Mouse (Mus musculus) MEL (cell line): ENCODE data around the gene Scd3. TPM values are rescaled to one million over a fixed set of nuclear protein-coding genes. Genes with fewer than 3 reads are reported as not detected.

Experiments
- DNase-seq: peaks from one replicate; pipeline ENCODE4 v3.0.0; 2011; ENCODE audit warnings: low read depth, low spot score
- H3K27ac ChIP-seq: 2 replicates; pipeline ENCODE4 v1.5.1; 2012; ENCODE audit warnings: low read depth, mild to moderate bottlenecking, control low read depth, low read length, moderate library complexity; ENCODE audit not compliant: control insufficient read depth
- H3K27me3 ChIP-seq, 2 experiments: fragments of 150-350 bp in 1 of 2; sonication (generic) in 1 of 2; 2 replicates each; pipeline ENCODE4 v1.6.1; 2012; ENCODE audit warnings: low read length in 2 of 2, mild to moderate bottlenecking in 2 of 2, improper control_type of control experiment in 1 of 2, moderate library complexity in 1 of 2; ENCODE audit not compliant: insufficient read depth in 2 of 2, control insufficient read depth in 1 of 2
- H3K36me3 ChIP-seq, 2 experiments: 2 replicates each; pipeline ENCODE4 v1.6.1; 2012 to 2014; ENCODE audit warnings: low read length in 2 of 2, improper control_type of control experiment in 1 of 2, inconsistent platforms in 1 of 2, mild to moderate bottlenecking in 1 of 2; ENCODE audit not compliant: insufficient read depth in 2 of 2, control insufficient read depth in 1 of 2
- H3K4me1 ChIP-seq, 2 experiments: fragments of 150-350 bp in 1 of 2; sonication (generic) in 1 of 2; 2 replicates each; pipeline ENCODE4 v1.6.1; 2012; ENCODE audit warnings: low read length in 2 of 2, improper control_type of control experiment in 1 of 2, mild to moderate bottlenecking in 1 of 2; ENCODE audit not compliant: insufficient read depth in 2 of 2, control insufficient read depth in 1 of 2
- H3K4me3 ChIP-seq, 2 experiments: fragments of 150-350 bp in 1 of 2; sonication (generic) in 1 of 2; 2 replicates each; pipeline ENCODE4 v1.5.1; 2012; ENCODE audit warnings: low read depth in 2 of 2, low read length in 2 of 2, mild to moderate bottlenecking in 2 of 2, moderate library complexity in 2 of 2, control low read depth in 1 of 2, improper control_type of control experiment in 1 of 2; ENCODE audit not compliant: control insufficient read depth in 1 of 2, insufficient read depth in 1 of 2
- H3K79me2 ChIP-seq: 2 replicates; pipeline ENCODE4 v1.6.1; 2012; ENCODE audit warnings: mild to moderate bottlenecking, low read length, moderate library complexity; ENCODE audit not compliant: control insufficient read depth, poor library complexity, insufficient read depth
- H3K9ac ChIP-seq: 2 replicates; pipeline ENCODE4 v1.6.1; 2012; ENCODE audit warnings: low read depth, mild to moderate bottlenecking, control low read depth, low read length, moderate library complexity; ENCODE audit not compliant: control insufficient read depth, poor library complexity, severe bottlenecking
- H3K9me3 ChIP-seq: fragments of 150-350 bp; sonication (generic); replicated peaks from 2 replicates; pipeline ENCODE4 v1.6.1; 2012; ENCODE audit warnings: mild to moderate bottlenecking, low read length, improper control_type of control experiment, moderate library complexity; ENCODE audit not compliant: insufficient read depth
- E2F4 ChIP-seq: IDR thresholded peaks from 2 replicates; pipeline ENCODE4 v1.6.1; 2011; ENCODE audit warnings: low read depth, low read length, improper control_type of control experiment, borderline replicate concordance
- EP300 ChIP-seq, 2 experiments: IDR thresholded peaks; 2 replicates each; pipeline ENCODE4 v1.6.1; 2011; ENCODE audit warnings: improper control_type of control experiment in 2 of 2, low read length in 2 of 2, low read depth in 1 of 2, mild to moderate bottlenecking in 1 of 2
- ETS1 ChIP-seq: IDR thresholded peaks from 2 replicates; pipeline ENCODE4 v1.6.1; 2012; ENCODE audit warnings: low read depth, mild to moderate bottlenecking, inconsistent platforms, low read length, improper control_type of control experiment, moderate library complexity
- GATA1 ChIP-seq: IDR thresholded peaks from 2 replicates; pipeline ENCODE4 v1.6.1; 2011; ENCODE audit warnings: low read depth, low read length, improper control_type of control experiment
- KAT2A ChIP-seq: conservative IDR thresholded peaks from 2 replicates; pipeline ENCODE4 v1.6.1; 2012; ENCODE audit warnings: low read depth, low read length, improper control_type of control experiment, inconsistent platforms
- MAX ChIP-seq: IDR thresholded peaks from 2 replicates; pipeline ENCODE4 v1.6.1; 2011; ENCODE audit warnings: low read length, improper control_type of control experiment
- MAZ ChIP-seq: IDR thresholded peaks from 2 replicates; pipeline ENCODE4 v1.6.1; 2012; ENCODE audit warnings: low read depth, mild to moderate bottlenecking, inconsistent platforms, low read length, improper control_type of control experiment
- MXI1 ChIP-seq: IDR thresholded peaks from 2 replicates; pipeline ENCODE4 v1.6.1; 2011; ENCODE audit warnings: mild to moderate bottlenecking, low read depth, low read length, improper control_type of control experiment
- MYC ChIP-seq: IDR thresholded peaks from 2 replicates; pipeline ENCODE4 v1.6.1; 2011; ENCODE audit warnings: low read depth, mild to moderate bottlenecking, low read length, improper control_type of control experiment, moderate library complexity
- POLR2A ChIP-seq, 2 experiments: IDR thresholded peaks; 2 replicates each; pipeline ENCODE4 v1.6.1; 2011 to 2012; ENCODE audit warnings: low read length in 2 of 2, mild to moderate bottlenecking in 2 of 2, control low read depth in 1 of 2, improper control_type of control experiment in 1 of 2, low read depth in 1 of 2, moderate library complexity in 1 of 2; ENCODE audit not compliant: control insufficient read depth in 1 of 2, insufficient read depth in 1 of 2, poor library complexity in 1 of 2
- RAD21 ChIP-seq: IDR thresholded peaks from 2 replicates; pipeline ENCODE4 v1.6.1; 2011; ENCODE audit warnings: mild to moderate bottlenecking, low read depth, low read length, improper control_type of control experiment
- RCOR1 ChIP-seq: IDR thresholded peaks from 2 replicates; pipeline ENCODE4 v1.6.1; 2012; ENCODE audit warnings: low read depth, mild to moderate bottlenecking, inconsistent platforms, low read length, improper control_type of control experiment
- TBP ChIP-seq: IDR thresholded peaks from 2 replicates; pipeline ENCODE4 v1.8.0; 2011; ENCODE audit warnings: low read depth, low read length, improper control_type of control experiment
- TCF12 ChIP-seq: IDR thresholded peaks from 2 replicates; pipeline ENCODE4 v1.6.1; 2014; ENCODE audit warnings: low read depth, mild to moderate bottlenecking, inconsistent platforms, low read length, improper control_type of control experiment, moderate library complexity
- ZKSCAN1 ChIP-seq: IDR thresholded peaks from 2 replicates; pipeline ENCODE4 v1.6.1; 2012; ENCODE audit warnings: low read depth, mild to moderate bottlenecking, inconsistent platforms, low read length, improper control_type of control experiment, moderate library complexity
- polyA plus RNA-seq, 2 experiments: library from polyadenylated mRNA; stranded (reverse) in 1 of 2; unstranded in 1 of 2; fragments of >175 nt in 1 of 2; fragments of >200 nt in 1 of 2; gene quantifications; 2 replicates each; pipeline versions ENCODE4 v1.2.1 to v1.2.4; 2012; ENCODE audit warnings: low replicate concordance in 2 of 2, low read depth in 1 of 2; ENCODE audit not compliant: insufficient read length in 2 of 2, insufficient read depth in 1 of 2, missing spikeins in 1 of 2
- total RNA-seq: library from RNA; depleted of rRNA; stranded (reverse); fragments of 300-350 nt; gene quantifications from 2 replicates; pipeline ENCODE4 v1.2.3, GENCODE M21; 2012

The Scd3 gene
- total and polyA plus RNA-seq, 3 experiments = 0.65 to 745 (median 0.96) TPM

DNA sequence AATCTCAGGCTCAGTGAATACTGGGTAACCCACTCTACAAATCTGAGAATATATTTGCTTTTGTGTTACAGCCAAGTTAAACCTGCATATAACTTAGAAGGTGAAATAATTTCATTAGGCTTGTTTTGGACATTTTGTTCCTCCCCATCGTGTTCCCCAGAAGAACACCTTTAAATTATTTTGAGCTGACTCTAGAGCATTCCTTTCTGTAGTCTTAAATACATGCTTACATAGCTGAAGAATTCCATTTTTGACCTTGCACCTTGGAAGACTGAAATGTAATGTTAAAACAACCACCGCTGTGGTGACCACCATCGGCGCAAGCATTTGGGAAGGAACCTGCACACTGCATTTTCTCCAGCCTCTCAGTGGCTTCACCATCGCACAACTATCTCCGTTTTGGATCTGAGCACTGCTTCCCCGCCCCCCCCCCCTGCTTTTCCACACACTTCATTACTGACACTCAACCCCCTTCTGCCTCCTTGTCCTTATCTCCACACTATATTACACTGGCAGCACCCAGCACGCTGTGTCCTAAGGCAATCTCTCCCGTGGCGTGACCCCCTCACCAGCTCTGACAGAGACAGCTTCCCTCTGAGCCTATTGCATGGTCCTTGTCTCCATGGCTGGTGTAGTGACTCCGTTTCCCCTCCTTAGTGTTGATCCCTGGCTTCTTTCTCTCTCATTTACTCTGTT, 84.5 kb downstream of the Scd3 start:
- Histone ChIP-seq H3K4me1 (peaks cover 39 to 65% of the 10 kb centered on the region in 2 experiments), H3K79me2 (peaks cover 2% of the 10 kb centered on the region; the same call in 1 of the 2 replicates), H3K9ac (no peak overlapping the region; the same call in 1 of the 2 replicates), H3K9me3 (no peaks in the 10 kb centered on the region), H3K27ac (peak overlapping the region; percentile 5; the same call in 1 of the 2 replicates), H3K4me3 (no peak overlapping the region), H3K36me3 (peaks cover 0 to 55% of the 10 kb centered on the region in 2 experiments; a peak in 2 of 4 replicates), H3K27me3 (no peaks in the 10 kb centered on the region)
- peak; percentile 46 for DNase-seq
- 0 out of 2 replicates have a peak, but pooled peaks have one; percentile 36 for TF ChIP-seq MAZ
- no peak for TF ChIP-seq KAT2A
- TF ChIP-seq ETS1 = peak; percentile 55; the same call in 1 of the 2 replicates
- peak; percentile 55; the same call in 1 of the 2 replicates for TF ChIP-seq RCOR1
- peak; percentile 40; the same call in 1 of the 2 replicates for TF ChIP-seq TCF12
- no peak for TF ChIP-seq ZKSCAN1
- TF ChIP-seq EP300 (IDR thresholded peaks at IDR 0.05; ENCODE audit: low read depth in 1 of 2, low read length in 2 of 2) = peak in 1 of 2 experiments; percentile 52; a peak in 2 of 4 replicates
- peak; percentile 35; the same call in 1 of the 2 replicates for TF ChIP-seq GATA1
- TF ChIP-seq E2F4 = no peak

DNA sequence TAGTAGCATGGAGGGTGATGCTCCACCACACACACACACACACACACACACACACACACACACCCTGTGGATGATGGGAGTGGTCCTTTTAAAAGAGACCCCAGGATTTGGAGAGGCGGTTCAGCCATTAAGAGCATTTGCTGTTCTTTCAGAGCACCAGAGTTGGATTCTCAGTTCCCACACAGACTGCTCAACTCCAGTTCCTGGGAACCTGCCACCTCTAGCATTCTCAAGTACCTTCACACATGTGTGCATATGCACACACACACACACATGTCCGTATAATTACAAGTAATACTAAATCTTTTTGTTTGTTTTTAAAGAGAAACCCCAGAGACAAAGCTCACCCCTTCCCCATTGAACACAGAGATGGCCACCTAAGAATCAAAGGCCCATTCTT, 89.0 kb downstream of the Scd3 start:
- Histone ChIP-seq H3K4me3 (peak overlapping the region; percentile 31 to 66; a peak in 3 of 4 replicates), H3K9me3 (no peaks in the 10 kb centered on the region), H3K27me3 (no peaks in the 10 kb centered on the region), H3K27ac (peak overlapping the region; percentile 96), H3K36me3 (peaks cover 12 to 41% of the 10 kb centered on the region in 2 experiments), H3K79me2 (peaks cover 39% of the 10 kb centered on the region), H3K4me1 (peaks cover 15 to 52% of the 10 kb centered on the region in 2 experiments), H3K9ac (peak overlapping the region; percentile 82)
- no peak for DNase-seq
- TF ChIP-seq MYC = no peak
- no peak for TF ChIP-seq RAD21
- no peak for TF ChIP-seq POLR2A (IDR thresholded peaks at IDR 0.05; ENCODE audit: control insufficient read depth in 1 of 2, insufficient read depth in 1 of 2, low read depth in 1 of 2, low read length in 2 of 2, poor library complexity in 1 of 2)
- no peak for TF ChIP-seq TBP
- TF ChIP-seq ETS1 = no peak
- no peak for TF ChIP-seq MAX
- no peak for TF ChIP-seq MXI1
